Mouse (Mus musculus) gastrocnemius, postnatal 25 days (tissue): ENCODE data around the gene Hmbs. TPM values are rescaled to one million over a fixed set of nuclear protein-coding genes. Genes with fewer than 3 reads are reported as not detected.
"Not testable (repeated sequence)": the region's sequence is repeated elsewhere in the genome, so short reads cannot be mapped to it uniquely, and the experiment has no call there.

Experiments used
- DNase-seq: peaks from one replicate; pipeline ENCODE4 v3.0.0; 2022
- long read RNA-seq, 2 experiments: library from polyadenylated mRNA; stranded (forward); transcript quantifications; one replicate each; pipeline ENCODE4 v2.0.0; 2021
- total RNA-seq, 2 experiments: library from RNA; stranded (reverse); gene quantifications; 1 replicate in 1 of 2; 2 replicates in 1 of 2; pipeline ENCODE4 v1.2.3; 2021

The Hmbs gene
- 10 to 100 TPM; 20.3 to 24.3 TPM for total RNA-seq
- long read RNA-seq, experiment 1, transcript Hmbs-201 (14 exons, 1,605 nt), result major isoform, 40 of 44 reads
- long read RNA-seq, experiment 1, partial matches to known transcripts, result 2 of 44 reads
- long read RNA-seq, experiment 1, other reads (novel, unspliced or antisense), result 2 of 44 reads
- long read RNA-seq, experiment 2, transcript Hmbs-201 (14 exons, 1,605 nt), result major isoform, 38 of 40 reads
- long read RNA-seq, experiment 2, partial matches to known transcripts, result 0 of 40 reads
- long read RNA-seq, experiment 2, other reads (novel, unspliced or antisense), result 2 of 40 reads

DNA sequence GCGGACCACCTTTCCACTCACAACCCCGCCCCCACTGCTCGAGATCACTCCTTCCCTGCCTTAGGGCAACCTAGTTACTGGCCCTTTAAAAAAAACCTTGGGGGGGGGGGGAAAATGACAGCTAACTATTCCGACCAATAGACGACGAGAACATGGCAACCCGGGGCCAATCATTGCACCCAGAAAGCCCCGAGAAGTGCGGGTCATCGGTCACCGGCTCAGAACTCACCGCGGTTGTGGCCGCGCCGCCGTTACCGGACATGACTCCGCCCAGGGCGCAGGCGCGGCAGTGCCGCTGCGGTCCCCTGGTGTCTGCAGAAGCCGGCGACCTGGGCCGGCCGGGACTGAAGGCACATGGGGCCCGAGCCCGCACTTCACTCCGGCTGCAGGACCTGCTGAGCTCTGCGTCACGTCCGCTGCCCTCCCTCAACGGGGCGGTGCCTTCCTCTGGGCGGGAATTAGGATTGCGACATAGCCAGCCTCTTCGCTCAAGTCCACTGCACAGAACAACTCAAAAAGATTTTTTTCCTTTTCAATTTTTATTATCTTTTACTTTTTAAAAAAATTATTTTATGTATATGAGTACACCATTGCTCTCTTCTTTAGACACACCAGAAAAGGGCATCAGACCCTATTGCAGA lies at the start of gene Hmbs:
Gene Hmbs, minus strand, starts transcription at position 448 of the 641 bp plus-strand sequence.
- peak; percentile 92 for DNase-seq

DNA sequence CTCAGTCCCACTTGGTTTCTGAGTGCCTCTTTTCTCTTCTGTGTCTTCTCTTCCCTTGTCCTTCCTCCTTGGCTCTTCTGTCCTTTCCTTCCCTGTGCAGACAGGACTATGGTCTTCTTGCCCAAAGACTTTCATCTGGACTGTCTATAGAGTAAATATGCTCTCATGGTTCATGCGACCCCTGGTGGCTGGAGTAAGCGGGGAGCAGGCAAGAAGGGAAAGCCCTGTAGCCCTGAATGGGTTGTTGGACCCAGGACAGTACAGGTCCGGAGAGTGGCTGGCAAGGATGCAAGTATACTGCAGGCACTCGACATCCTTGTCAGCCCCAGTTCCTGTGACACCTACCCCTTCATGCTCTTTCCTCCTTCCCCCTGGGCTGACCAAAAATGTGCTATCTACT lies 47.4 kb upstream of the Hmbs start:
- DNase-seq, result peak; percentile 54

DNA sequence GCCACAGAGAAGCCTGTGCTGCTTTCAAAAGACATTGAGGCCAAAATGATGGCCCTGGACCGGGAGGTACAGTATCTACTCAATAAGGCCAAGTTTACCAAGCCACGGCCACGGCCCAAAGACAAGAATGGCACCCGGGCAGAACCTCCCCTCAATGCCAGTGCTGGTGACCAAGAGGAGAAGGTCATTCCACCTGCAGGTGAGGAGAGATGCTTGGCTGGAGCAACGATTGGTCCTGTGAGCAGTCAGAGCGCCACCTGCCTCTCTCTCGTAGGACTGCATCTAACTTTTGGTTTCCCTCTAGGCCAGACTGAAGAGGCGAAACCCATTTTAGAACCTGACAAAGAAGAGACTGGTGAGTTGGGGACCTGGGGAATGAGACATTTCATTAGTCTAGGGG lies 45.2 kb upstream of the Hmbs start:
- DNase-seq, result no peak

DNA sequence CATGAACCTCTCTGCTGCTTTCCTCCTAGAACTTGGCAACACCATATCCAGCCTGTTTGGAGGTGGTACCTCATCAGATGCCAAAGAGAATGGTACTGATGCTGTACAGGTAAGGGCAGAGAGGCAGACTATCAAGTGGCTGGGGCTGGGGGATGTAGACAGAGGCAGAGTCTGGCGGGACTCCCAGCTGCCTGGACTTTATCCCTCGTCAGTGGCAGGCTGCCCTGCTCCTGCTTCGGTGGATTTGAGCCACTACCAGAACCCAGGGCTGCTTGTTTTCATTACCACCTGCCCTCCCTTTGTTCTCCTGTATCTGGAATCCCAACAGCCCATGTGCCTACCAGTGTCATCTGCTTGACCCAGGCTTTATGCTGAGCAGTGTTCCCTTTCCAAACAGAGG lies 43.2 kb upstream of the Hmbs start:
- DNase-seq, result no peak

DNA sequence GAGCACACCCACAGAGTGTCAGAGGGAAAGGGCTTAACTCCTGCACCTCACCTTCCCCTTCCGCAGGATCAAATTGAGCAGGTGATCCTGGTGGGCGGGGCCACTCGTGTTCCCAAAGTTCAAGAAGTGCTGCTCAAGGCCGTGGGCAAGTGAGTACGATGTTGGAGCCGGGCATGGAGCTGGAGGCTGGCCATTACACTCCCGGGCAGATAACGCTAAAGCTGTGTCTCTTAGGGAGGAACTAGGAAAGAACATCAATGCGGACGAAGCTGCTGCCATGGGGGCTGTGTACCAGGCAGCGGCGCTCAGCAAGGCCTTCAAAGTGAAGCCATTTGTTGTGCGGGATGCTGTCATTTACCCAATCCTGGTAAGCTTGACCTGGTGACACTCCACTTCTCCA lies 40.6 kb upstream of the Hmbs start:
- DNase-seq, result no peak

GRCm38 (mm10) chr9:44379862-44380261 lies 35.8 kb upstream of the Hmbs start:
- DNase-seq, result no peak

DNA sequence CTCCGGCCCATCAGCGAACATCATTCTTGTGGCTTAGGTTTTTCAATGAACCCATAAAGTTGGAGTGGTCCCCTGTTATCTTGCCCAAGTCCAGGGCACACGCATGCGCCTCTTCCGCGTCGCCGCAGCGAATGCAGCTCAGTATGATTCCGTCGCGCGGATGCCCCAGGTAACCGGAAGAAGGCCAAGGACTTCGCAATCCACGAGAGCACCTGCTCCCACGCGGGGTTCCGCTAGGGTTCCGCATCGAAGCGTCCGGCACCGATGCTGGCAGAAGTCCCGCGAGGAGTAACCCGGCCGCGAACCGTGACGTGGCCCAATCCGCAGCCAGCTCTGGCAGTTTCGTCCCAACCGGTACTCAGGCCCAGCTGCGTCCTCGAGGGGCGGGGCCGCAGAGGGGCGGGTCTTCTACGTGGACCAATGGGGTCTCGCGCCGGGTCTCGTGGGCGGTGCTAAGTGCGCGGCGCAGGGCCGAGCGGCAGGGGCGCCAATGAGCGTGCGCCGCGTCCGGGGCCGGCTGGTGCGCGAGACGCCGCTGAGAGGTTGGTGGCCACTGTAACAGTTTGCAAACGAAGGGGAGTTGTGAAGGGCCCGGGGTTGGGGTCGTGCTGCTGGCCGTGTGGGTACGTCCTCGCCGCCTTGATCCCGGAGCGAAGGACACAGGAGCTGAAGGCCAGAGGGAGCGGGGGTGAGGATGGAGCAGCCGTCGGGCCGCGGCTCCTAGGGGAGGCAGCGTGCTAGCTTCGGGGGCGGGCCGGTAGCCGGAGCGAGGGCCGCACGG lies 35.2 kb upstream of the Hmbs start, which contains the start of gene Hyou1:
Gene Hyou1, plus strand, starts transcription at position 437 of the 781 bp plus-strand sequence.
- peak; percentile 99 for DNase-seq

DNA sequence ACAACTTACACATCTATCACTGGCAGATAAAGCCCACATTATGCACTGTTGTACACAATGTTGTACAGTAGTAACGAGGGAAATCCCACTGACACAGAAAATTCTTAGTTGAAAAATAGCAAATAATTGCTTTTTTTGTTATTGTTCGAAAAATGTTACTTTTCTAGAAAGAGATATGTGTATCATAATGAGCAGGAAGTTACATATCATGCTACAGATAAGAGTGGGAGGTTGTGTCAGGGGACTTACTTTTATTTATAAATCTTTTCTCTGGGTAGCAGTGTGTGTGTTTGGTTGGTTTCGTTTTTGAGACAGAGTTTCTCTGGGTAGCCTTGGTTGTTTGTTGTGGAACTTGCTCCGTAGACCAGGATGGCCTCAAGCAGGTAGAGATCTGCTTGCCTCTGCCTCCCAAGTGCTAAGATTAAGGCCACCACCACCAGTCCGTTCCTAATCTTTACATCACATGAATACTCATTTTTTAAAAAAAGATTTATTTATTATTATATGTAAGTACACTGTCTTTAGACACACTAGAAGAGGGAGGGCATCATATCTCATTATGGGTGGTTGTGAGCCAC lies 34.2 kb upstream of the Hmbs start:
- DNase-seq, result no peak

- DNase-seq, result not testable (repeated sequence)
Measured at GRCm38 (mm10) chr9:44377335-44377734, 33.3 kb upstream of the Hmbs start.

DNA sequence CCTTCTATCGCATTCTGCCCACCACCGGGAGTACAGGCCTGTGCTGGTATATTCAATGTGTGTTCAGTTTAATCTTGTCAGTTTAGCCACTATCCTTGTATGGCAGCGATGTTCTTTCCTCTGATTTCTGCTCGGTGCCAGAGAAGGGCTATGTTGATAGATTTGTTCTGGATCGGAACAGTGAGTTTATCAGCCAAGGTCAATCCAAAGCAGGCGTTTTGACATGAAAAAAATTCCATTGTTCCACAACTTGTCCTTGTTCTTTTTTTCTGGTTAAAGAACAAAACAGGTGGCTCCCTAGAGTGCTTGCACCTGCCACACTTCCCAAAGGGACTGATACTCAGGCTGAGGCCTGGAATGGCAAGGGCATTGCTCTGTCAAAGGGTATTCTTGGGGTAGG lies 32.1 kb upstream of the Hmbs start:
- DNase-seq, result no peak

GRCm38 (mm10) chr9:44373386-44373785 lies 29.4 kb upstream of the Hmbs start:
- DNase-seq, result no peak

DNA sequence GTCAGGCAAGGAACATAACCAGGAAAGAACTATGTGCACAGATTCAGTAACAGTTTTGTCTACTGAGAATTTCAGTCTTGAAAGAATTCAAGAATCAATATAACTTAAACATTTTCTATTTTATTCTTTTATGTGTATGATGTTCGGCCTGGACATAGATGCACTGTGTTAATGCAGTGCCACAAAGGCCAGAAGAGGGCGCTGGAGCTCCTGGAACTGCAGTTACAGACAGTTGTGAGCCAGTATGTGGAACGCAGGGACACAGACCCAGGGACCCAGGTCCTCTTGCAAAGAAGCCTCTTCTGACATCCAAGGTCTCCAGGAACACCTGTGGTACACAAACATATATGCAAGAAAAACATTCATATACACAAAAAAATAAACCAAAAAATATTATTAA lies 20.5 kb upstream of the Hmbs start:
- DNase-seq, result no peak

GRCm38 (mm10) chr9:44361931-44362330 lies 17.9 kb upstream of the Hmbs start:
- not testable (repeated sequence) for DNase-seq

GRCm38 (mm10) chr9:44361190-44361917 lies 17.3 kb upstream of the Hmbs start, which contains the start of gene Vps11:
Gene Vps11, minus strand, starts transcription at chr9:44361670.
- peak; percentile 93 for DNase-seq

DNA sequence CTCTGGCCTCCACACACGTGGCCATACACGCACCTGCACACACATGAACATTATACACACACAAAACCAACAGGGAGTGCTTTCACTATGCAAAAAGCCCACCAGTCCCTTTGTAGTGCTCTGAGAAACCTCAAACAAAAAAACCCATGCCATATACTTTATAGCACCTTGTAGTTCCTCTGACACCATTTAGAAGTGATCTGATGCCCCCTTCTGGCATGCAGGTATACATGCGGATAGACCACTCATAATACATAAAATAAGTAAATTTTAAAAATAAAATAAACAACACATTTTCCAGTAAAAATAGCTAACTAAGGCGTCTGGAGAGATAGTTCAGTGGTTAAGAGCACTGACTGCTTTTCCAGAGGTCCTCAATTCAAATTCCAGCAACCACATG lies 13.2 kb upstream of the Hmbs start:
- DNase-seq, result no peak

- no peak for DNase-seq
Measured at GRCm38 (mm10) chr9:44353142-44353541, 9.1 kb upstream of the Hmbs start.

- DNase-seq, result no peak
Measured at GRCm38 (mm10) chr9:44352337-44352736, 8.3 kb upstream of the Hmbs start.

- DNase-seq, result no peak
Measured at GRCm38 (mm10) chr9:44351396-44351795, 7.4 kb upstream of the Hmbs start.

DNA sequence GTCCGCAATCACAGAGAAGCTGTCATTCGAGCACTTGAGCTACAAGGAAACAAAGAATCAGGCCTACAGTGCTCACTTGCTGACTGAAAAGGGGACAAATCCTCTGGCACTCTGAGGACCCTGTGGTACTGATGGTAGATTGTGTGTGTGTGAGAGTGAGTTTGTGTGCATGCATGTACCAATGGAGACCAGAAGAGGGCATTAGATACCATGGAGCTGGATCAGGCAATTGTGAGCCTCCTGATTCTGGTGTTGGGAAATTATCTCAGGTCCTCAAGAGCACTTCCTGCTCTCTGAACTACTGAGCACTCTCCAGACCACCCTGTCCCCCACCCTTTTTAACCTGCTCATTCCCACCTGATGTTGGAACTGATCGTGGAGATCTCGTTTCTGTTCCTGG lies 4.5 kb upstream of the Hmbs start:
- DNase-seq, result no peak

DNA sequence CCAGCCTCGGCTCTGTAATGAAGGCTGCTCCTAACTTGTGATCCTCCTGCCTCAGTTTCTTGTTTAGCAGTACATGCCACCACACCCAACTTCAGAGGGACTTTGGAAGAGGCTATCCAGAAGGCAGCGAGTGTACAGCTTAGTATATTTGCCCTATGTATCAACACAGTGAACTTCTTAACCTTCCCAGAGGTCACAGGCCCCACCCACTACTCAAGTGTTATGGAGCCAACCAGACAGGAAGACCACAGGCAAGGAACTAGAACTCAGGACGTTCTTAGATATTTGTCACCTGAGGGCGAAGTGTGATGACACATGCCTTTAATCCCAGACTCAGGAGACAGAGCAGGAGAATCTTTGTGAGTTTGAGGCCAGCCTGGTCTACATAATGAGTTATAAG lies 3.6 kb upstream of the Hmbs start:
- DNase-seq, result no peak

DNA sequence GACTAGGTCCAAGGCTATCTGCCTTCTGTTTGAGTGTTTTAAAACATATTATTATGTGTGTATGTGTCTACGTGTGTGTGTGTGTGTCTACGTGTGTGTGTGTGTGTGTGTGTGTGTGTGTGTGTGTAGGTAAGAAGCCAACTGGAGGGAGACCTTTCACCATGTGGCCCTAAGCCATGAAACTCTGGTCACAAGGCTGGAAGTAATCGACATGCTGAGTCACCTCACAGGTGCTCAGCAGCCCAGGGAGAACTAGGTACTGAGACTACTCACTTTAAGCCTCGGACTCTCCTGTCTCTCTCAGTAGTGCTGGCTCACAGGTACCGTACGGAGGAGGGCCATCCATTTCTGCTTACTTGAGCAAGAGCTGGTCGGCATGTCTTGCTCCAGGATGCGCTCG lies 3.1 kb upstream of the Hmbs start:
- no peak for DNase-seq
